Mouse (Mus musculus): Measurements from ENCODE around the gene Rgs2. TPM values are rescaled to one million over a fixed set of nuclear protein-coding genes. Genes with fewer than 3 reads are reported as not detected.

Gene Rgs2
- polyA plus RNA-seq, 1 experiment from 2014 or later, result 76.3 TPM

- WGBS, result 50% methylated on average over 3 of the region's 3 CpGs
- H3K9ac ChIP-seq, result no peak overlapping the region
- no peak for ATAC-seq (ENCODE audit: insufficient number of reproducible peaks, insufficient read depth, low FRiP score, low TSS enrichment, low read depth)
These were observed 21.1 kb downstream of the Rgs2 start for GRCm38 (mm10) chr1:143982765-143983312.

GRCm38 (mm10) chr1:143982085-143982764 lies 21.7 kb downstream of the Rgs2 start:
- H3K4me1 ChIP-seq, result no peaks in the 10 kb centered on the region
- no peak overlapping the region for H3K9ac ChIP-seq
- H3K9me3 ChIP-seq, result no peaks in the 10 kb centered on the region
- no peaks in the 10 kb centered on the region for H3K27me3 ChIP-seq
- H3K4me2 ChIP-seq, result no peak overlapping the region
- H3K36me3 ChIP-seq, result no peaks in the 10 kb centered on the region
- 59% methylated on average over 2 of the region's 2 CpGs for WGBS
- H3K27ac ChIP-seq, result no peak overlapping the region
- no peak for ATAC-seq (ENCODE audit: insufficient number of reproducible peaks, insufficient read depth, low FRiP score, low TSS enrichment, low read depth)
- H3K4me3 ChIP-seq, result no peak overlapping the region

More at GRCm38 (mm10) chr1:143982765-143983312, 21.1 kb downstream of the Rgs2 start:
- Histone ChIP-seq H3K4me3 (no peak overlapping the region), H3K27me3 (no peaks in the 10 kb centered on the region), H3K36me3 (no peaks in the 10 kb centered on the region), H3K27ac (no peak overlapping the region), H3K4me2 (no peak overlapping the region), H3K4me1 (no peaks in the 10 kb centered on the region), H3K9me3 (no peaks in the 10 kb centered on the region)

DNA sequence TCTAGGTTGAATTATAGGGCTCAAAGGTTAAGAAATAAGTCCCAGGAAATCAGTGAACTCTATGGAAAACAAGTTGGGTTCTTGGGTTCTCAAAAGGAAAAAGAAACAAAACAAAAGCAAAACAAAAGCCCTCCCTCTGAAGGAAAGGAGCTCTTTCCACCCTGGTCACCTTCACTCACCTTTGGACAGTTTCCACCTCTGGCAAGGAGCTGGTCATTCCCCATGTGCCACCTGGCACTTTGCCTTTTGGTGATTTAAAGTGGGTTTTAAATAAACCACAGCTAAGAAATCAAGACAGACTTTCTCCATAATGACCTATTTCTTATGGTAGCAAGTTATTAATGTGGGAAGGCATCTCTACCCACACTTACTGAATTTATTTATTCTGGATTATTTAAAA lies 23.1 kb downstream of the Rgs2 start:
- Histone ChIP-seq H3K4me2 (no peak overlapping the region), H3K4me1 (no peaks in the 10 kb centered on the region), H3K27ac (no peak overlapping the region), H3K27me3 (no peaks in the 10 kb centered on the region), H3K36me3 (no peaks in the 10 kb centered on the region), H3K9ac (no peak overlapping the region), H3K9me3 (no peaks in the 10 kb centered on the region), H3K4me3 (no peak overlapping the region)
- ATAC-seq (ENCODE audit: insufficient number of reproducible peaks, insufficient read depth, low FRiP score, low TSS enrichment, low read depth), result no peak

DNA sequence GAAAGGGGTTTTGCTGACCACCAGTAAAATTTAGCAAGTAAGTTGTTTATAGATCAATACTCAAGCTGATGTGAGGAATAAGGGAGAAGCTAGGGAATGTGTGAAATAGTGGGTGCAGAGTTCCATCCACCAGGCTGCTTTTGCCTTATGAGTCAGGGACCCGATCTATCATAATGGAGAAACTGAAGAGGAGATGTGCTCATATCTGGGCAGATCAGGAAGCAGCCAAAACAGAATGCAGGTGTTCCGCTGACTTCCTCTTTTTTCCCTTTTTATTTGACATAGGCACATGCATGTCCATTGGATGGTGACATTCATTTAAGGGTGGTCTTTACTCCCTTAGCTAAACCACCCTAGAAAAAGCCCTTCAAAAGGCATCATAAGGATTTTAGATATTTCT lies 29.3 kb downstream of the Rgs2 start:
- no peaks in the 10 kb centered on the region for H3K9me3 ChIP-seq
- H3K4me1 ChIP-seq, result no peaks in the 10 kb centered on the region
- H3K4me2 ChIP-seq, result no peak overlapping the region
- no peak overlapping the region for H3K4me3 ChIP-seq
- no peaks in the 10 kb centered on the region for H3K36me3 ChIP-seq
- ATAC-seq (ENCODE audit: insufficient number of reproducible peaks, insufficient read depth, low FRiP score, low TSS enrichment, low read depth), result no peak
- no peak overlapping the region for H3K27ac ChIP-seq
- H3K27me3 ChIP-seq, result no peaks in the 10 kb centered on the region
- no peak overlapping the region for H3K9ac ChIP-seq
- 93% methylated on average over 2 of the region's 2 CpGs for WGBS

- H3K4me2 ChIP-seq, result no peak overlapping the region
- H3K36me3 ChIP-seq, result no peaks in the 10 kb centered on the region
- H3K27me3 ChIP-seq, result no peaks in the 10 kb centered on the region
- H3K9me3 ChIP-seq, result no peaks in the 10 kb centered on the region
- H3K9ac ChIP-seq, result no peak overlapping the region
- no peaks in the 10 kb centered on the region for H3K4me1 ChIP-seq
- H3K4me3 ChIP-seq, result no peak overlapping the region
- WGBS, result 59% methylated on average over 3 of the region's 3 CpGs
- no peak for ATAC-seq (ENCODE audit: insufficient number of reproducible peaks, insufficient read depth, low FRiP score, low TSS enrichment, low read depth)
- H3K27ac ChIP-seq, result no peak overlapping the region
These were observed 41.7 kb downstream of the Rgs2 start for GRCm38 (mm10) chr1:143962301-143962700.

GRCm38 (mm10) chr1:143960340-143960739 lies 43.6 kb downstream of the Rgs2 start:
- H3K36me3 ChIP-seq, result no peaks in the 10 kb centered on the region
- no peak overlapping the region for H3K4me3 ChIP-seq
- H3K9me3 ChIP-seq, result no peaks in the 10 kb centered on the region
- WGBS, result 84% methylated on average over 2 of the region's 2 CpGs
- H3K27ac ChIP-seq, result no peak overlapping the region
- no peaks in the 10 kb centered on the region for H3K4me1 ChIP-seq
- H3K27me3 ChIP-seq, result no peaks in the 10 kb centered on the region
- H3K9ac ChIP-seq, result no peak overlapping the region
- no peak overlapping the region for H3K4me2 ChIP-seq
- ATAC-seq (ENCODE audit: insufficient number of reproducible peaks, insufficient read depth, low FRiP score, low TSS enrichment, low read depth), result no peak

GRCm38 (mm10) chr1:143956090-143956489 lies 47.9 kb downstream of the Rgs2 start:
- H3K4me1 ChIP-seq, result no peaks in the 10 kb centered on the region
- no peaks in the 10 kb centered on the region for H3K27me3 ChIP-seq
- no peak overlapping the region for H3K4me3 ChIP-seq
- no peak for ATAC-seq (ENCODE audit: insufficient number of reproducible peaks, insufficient read depth, low FRiP score, low TSS enrichment, low read depth)
- H3K9ac ChIP-seq, result no peak overlapping the region
- no peak overlapping the region for H3K4me2 ChIP-seq
- 65% methylated on average over 1 of the region's 1 CpGs for WGBS
- H3K36me3 ChIP-seq, result no peaks in the 10 kb centered on the region
- no peaks in the 10 kb centered on the region for H3K9me3 ChIP-seq
- no peak overlapping the region for H3K27ac ChIP-seq

DNA sequence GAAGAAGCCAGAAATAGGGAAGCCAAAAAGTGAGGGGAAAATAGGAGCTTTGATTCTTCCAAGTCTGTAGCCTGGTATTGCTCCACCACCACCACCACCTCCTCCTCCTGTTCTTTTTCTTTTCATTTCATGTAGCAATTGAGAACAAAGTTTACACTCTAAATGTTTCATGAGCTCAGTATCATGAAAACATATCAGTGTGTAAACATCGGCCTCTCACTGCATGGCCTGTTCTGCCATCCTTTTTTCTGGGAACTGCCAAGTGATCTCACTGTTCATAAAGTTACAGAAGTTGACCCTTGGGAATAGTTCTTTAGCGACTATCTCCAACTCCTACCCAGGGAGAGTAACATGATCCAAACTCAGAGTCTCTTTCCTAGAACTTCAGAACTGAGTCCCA lies 51.1 kb downstream of the Rgs2 start:
- ATAC-seq (ENCODE audit: insufficient number of reproducible peaks, insufficient read depth, low FRiP score, low TSS enrichment, low read depth), result no peak
- Histone ChIP-seq H3K27me3 (no peaks in the 10 kb centered on the region), H3K9ac (no peak overlapping the region), H3K4me1 (no peaks in the 10 kb centered on the region), H3K36me3 (no peaks in the 10 kb centered on the region), H3K4me3 (no peak overlapping the region), H3K9me3 (no peaks in the 10 kb centered on the region), H3K27ac (no peak overlapping the region), H3K4me2 (no peak overlapping the region)
- WGBS, result 66% methylated on average over 2 of the region's 2 CpGs

Other genes with a start within 250 kb of the Rgs2 start
- gene Trove2, start 227.1 kb downstream of the Rgs2 start, polyA plus RNA-seq (2015; fragmentation: Nextera tagmentation; extraction: Ambion mirVana), result 25.9 and 30.3 TPM in 2 replicates
- 90.9 and 94.8 TPM in 2 replicates for gene Uchl5, start 226.9 kb downstream of the Rgs2 start, polyA plus RNA-seq (2015; fragmentation: Nextera tagmentation; extraction: Ambion mirVana)
- gene Rgs13, start 173.2 kb upstream of the Rgs2 start, polyA plus RNA-seq (2015; fragmentation: Nextera tagmentation; extraction: Ambion mirVana), result 0.17 and 0.35 TPM in 2 replicates
- 0.21 and 0.52 TPM in 2 replicates for gene Rgs1, start 245.1 kb upstream of the Rgs2 start, polyA plus RNA-seq (2015; fragmentation: Nextera tagmentation; extraction: Ambion mirVana)

Data from embryonic facial prominence, embryonic 13.5 days (tissue).